Mouse (Mus musculus) ZHBTc4 (cell line): ENCODE measurements around the gene Hpn.
A peak's percentile ranks its signal among the peaks of the same experiment; 100 is the strongest.

Experiments used
- DNase-seq: peaks from one replicate; pipeline ENCODE4 v3.0.0-alpha.2; 2011; ENCODE audit warnings: low read depth, low spot score

Gene Hpn

GRCm38 (mm10) chr7:31112036-31112435, 3.1 kb downstream of the Hpn start:
- no peak for DNase-seq

DNA sequence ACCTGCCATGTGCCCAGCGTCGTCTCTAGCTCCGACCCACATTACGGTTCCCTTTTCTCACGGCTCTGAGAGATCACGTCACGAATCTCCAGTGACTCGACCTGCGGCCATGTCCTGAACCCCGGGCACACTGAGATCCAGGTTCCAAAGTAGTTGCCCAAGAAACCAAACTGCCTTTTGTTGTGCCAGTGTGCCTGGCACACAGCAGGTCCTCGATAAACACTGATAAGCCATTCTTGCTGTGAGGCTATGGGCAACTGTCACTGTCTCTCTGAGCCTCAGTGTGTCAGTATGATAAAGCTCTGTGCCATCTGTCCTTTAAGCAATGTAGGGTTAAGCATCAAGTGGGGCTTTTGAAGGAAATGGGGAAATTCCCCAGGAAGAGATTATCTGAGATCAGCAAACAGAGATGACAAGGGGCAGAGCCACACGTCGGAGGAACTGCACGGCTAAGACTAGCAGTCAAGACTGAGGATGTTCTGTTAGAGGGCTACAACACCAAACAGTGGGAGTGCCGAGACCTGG, 4.2 kb downstream of the Hpn start:
- no peak for DNase-seq

DNA sequence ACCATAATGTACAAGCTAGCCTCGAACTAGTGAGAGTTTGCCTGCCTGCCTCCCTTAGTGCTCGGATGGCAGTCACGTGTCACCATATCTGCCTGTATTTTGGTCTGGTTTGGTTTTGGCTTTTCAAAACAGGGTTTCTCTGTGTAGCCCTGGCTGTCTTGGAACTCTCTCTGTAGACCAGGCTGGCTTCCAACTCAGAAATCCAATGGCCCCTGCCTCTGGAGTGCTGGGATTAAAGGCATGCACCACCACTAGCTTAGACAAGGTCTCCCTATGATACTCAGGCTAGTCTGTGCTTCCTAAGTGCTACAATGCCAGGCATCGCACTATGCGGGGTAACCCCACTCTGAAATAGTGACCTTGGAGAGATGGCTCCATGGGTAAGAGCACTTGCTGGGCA, 5.3 kb downstream of the Hpn start:
- DNase-seq: no peak

DNA sequence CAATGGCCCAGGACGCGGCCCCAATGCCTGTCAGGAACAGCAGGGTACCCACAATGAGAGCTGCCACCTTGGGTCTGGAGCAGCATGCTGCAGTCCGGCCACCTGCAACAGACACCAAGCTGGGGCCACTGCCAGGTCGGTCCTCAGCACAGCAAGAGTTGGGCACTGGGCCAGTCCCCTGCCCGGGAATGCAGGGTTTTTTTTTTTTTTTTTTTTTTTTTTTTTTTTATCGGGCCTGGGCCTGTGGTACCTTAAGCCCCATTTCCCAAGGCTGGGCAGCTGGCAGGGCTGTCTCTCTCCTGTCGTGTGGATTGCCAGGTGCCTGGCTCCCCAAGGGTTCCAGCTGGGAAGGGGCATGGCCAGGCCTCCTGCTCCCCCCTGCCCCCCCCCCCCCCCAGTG, 6.0 kb downstream of the Hpn start:
- DNase-seq: no peak

- DNase-seq: no peak
These were observed 7.3 kb downstream of the Hpn start for GRCm38 (mm10) chr7:31107781-31108180.

GRCm38 (mm10) chr7:31106166-31106565, 8.9 kb downstream of the Hpn start:
- DNase-seq: no peak

DNA sequence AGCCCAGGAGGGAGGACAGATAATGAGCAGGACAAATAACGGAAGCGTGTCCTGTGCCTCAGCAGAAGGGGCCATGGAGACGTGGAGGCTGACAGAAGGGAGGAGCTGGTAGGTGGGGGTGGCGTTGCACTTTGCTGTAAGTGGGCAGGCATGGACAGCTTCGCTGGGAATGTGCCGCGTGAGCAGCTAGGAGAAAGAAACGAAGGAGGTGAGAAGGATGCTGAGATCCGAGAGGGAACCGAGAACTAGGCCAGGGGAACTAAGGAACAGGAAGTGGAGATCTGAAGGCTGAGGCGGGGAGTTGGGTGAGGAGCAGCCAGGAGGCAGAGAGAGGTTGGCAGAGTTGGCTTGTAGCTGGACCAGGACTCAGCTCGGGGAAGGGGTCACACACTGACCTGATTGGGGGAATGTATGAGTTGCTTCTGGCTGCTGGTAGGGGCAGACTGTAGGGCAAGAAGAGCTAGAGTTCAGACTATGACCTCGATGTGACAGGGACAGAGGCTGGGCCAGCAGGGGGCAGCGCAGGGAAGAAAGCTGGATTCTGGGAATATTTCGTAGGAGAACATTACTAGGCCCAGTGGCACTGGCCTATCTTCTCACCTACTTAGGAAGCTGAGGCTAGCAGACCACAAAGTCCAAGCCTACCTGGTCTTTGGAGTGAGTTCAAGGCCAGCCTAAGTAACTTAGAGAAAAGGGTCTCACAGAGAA, 9.9 kb downstream of the Hpn start:
- peak; percentile 53 for DNase-seq

- no peak for DNase-seq
These were observed 14.3 kb downstream of the Hpn start for GRCm38 (mm10) chr7:31100786-31101185.

DNA sequence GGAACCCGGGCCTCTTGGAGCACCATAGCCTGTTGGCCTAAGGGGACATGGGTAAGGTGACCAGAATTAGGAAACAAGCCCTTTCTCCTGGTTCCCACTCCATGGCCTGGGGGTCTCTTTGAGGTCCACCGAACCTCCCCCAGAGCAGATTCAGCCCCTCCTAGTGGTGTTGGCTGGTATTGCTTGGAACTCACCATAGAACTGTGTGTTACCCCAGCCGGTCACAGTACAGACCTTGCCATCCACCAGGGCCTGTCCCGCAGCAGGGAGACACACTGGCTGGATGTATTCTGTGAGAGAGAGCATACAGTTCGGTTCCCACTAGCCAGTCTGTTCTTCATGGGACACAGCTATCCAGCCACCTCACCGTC, 15.5 kb downstream of the Hpn start:
- peak; percentile 40 for DNase-seq

GRCm38 (mm10) chr7:31098697-31099611, 16.1 kb downstream of the Hpn start:
- peak; percentile 74 for DNase-seq

DNA sequence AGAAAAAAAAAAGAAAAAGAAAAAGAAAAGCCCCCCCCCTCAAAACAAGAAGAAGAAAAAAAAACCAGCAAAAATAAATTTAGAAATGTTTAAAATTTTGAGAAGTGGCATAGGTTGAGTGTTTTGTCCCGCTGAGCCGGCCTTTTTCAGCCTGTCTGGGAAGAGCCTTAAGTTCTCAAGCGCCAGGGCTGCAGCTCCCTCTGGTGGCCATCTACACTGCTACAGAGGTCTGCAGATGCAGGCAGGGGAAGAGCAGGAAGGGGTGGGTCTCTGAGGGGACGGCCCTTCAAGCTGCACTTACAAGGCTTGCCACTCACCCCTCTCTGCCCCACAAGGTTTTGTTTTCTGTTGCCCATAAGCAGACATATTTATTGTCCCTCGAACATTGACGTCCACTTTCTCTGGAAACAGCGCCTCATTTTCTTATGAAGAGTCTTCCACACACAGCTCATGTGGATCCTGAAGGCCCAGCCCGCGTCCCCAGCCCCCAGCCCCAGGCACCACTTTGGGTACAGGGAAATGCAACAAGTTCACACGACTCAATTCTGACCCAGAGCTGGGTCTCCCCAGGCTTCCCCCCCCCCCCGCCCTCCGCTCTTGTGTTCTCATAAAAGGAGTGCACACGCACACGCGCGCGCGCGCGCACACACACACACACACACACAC, 17.4 kb downstream of the Hpn start:
- peak; percentile 94 for DNase-seq

- DNase-seq: no peak
These were observed 18.1 kb downstream of the Hpn start for GRCm38 (mm10) chr7:31096892-31097564.

GRCm38 (mm10) chr7:31094774-31095501, 20.2 kb downstream of the Hpn start:
- DNase-seq: peak; percentile 16

DNA sequence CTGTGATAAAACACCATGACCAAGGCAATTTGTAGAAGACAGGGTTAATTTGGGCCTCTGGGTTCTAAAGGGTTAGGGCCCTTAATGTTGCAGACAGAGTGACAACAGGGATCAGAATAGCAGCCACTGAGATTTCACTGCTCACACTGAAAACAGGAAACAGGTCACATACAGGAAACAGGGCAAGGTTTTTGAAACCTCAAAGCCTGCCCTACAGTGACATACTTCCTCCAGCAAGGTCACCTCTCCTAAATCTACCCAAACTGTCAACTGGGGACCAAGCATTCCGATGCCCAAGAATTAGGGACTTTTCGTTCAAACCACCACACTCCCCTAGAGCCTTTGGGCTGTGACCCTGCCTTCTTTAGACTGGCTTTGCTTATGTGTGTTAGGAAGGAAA, 25.4 kb downstream of the Hpn start:
- DNase-seq: no peak

DNA sequence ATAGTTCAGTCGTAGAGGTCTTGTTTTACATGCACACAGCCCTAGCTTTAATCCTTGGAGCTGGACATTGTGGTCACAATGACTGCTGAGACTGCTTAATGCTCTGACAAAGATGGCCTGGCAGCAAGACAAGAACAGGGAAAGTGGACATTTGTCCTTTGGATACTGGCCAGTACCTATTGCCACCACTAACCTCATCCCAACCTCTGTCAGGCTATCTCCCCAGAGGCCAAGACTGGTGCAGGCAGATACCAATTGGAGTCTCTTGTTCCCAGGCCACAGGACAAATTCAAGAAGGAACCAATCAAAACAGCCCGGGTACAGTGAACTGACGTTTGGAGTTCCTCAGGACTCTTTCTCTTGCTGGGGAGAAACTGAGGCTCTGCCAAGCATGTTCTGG, 26.9 kb downstream of the Hpn start:
- no peak for DNase-seq

DNA sequence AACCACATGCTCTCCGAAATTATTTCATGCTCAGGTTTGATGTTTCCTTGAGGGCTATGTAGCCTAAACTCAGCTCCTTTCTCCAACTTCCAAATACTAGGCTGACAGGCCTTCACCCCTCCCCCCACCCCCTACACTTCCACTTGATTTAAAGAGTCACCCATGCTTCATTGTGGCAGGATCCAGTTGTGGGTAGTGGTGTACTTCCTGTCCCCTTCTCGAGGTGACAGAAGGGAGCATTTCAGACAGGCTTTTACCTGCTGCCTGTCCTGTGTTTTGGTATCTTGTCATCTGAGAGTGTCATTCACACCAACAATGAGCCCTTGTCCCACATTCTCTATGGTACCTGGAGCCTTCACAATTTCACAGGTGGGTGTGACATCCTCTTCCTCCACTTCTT, 27.8 kb downstream of the Hpn start:
- no peak for DNase-seq

DNA sequence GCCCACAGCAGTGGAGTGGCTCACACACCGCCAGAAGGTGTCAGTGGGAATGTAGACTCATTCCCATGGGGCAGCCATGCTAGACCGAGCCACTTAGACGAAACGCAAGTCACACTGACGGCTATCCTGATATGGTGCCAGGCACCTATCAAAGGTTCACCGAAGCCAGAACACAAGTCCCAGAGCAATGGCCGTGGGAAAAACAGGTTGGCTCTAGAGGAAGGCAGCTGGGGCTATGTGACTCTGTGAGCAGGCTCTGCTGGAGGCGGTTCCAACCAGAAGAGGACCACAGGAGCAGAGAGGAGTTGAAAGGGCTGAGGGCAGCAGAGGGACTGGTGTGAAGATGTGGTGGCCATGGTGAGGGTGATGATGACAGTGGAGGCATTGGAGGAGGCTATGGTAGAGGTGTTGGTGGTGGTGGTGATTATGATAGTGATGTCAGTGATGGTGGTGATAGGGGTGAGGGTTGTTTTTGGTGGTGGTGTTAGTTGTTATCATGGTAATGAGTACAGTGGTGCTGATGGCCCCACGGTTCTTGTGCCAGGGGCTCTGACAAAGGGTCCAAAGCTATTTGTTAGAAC, 28.8 kb downstream of the Hpn start:
- DNase-seq: no peak

DNA sequence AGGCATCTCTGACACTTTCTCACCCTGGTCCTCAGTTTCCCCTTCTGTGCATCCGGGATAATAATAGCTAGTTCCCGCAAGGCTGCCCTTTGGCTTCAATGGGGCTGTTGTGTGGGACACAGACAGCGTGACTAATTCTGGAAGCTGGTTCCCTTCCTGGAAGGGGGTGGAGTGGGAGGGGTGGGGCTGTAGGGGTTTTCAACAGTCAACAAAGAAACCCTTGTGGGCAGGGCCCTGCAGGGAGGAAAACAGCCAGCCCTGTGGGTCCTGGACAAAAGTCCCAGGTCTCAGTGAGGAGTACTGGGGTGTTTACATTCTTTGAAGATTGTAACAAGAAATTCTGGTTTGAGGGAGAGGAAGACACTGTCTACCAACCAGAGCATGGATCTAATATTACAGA, 29.9 kb downstream of the Hpn start:
- DNase-seq: peak; percentile 63

GRCm38 (mm10) chr7:31084140-31084539, 30.9 kb downstream of the Hpn start:
- peak; percentile 27 for DNase-seq

DNA sequence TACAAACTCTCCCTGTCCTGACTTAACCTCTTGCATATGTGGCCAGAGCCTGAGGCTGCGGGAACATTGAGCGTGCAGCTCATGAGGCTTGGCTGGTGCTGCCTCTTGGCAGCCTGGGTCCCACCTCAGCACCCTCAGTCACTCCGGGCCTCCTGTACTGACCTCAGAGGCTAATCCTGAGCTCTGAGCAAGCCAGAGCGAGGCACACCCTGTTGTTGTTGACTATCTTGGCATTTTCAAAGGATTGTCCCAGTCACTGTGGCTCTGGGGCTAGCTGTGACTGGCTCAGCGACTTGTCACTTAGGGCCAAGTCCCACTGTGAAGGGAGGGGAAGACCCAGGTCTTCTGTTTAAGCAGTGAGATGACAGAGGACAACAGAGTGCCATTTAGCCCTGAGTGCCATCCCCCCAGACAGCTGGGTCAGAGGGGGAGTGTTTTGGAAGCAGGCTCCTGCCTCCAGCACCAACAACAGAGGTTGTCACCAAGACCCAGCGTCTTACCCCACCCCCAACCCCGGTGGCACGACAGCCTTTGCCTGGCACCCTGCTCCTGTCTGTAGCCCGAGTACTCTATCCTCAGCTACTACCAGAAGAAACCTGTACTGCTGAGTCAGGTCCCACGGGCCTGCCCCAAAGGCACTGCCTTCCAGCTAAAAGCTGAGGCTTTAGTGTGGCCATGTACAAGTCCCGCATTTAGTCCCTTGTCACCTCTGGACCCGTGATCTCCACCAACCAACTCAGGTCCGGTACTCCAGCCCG, 32.1 kb downstream of the Hpn start:
- peak; percentile 70 for DNase-seq
